ENCODE assay signal across 24 mouse cellular contexts in the genomic region with DNA sequence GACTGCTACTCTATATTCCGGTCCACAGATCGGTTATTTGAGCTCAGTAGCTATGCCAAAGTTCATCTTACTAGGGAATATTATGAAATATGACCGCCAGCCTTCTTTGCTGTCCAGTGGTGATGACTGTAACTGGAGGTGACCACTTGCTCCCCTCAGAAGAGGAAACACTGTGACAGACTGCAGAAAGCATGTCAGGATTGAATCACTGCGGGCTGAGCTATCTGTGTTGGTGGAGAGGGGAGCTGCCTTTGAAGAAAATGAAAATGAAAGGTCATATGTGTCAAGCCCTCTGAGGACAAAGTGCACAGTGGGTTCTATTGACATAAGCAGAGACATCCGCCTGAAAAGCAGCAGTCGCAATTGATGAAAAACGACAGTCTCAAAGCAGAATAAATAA.
"Had no signal": no experiment of that assay in that cellular context is flagged by ENCODE, and none has a peak within 500 bp of the region (broad histone marks: within the 10 kb centered on the region; RNA-seq: fewer than 3 reads in every experiment).

No protein-coding gene starts in this region.

- ATAC-seq: intestine, embryonic 16.5 days; midbrain, embryonic 16.5 days had no signal

- H3K4me3 ChIP-seq: limb, embryonic 10.5 days; limb, embryonic 13.5 days; liver, embryonic 13.5 days; lung, embryonic 15.5 days; megakaryocyte, embryonic 14.5 days; midbrain, embryonic 12.5 days; myocyte; neural tube, embryonic 13.5 days had no signal

- H3K27me3 ChIP-seq: limb, embryonic 13.5 days; liver, embryonic 13.5 days; lung, embryonic 15.5 days; megakaryocyte, embryonic 14.5 days; midbrain, embryonic 12.5 days; neural tube, embryonic 13.5 days had no signal

- H3K27ac ChIP-seq: limb, embryonic 10.5 days; limb, embryonic 13.5 days; liver, embryonic 13.5 days; lung, embryonic 15.5 days; midbrain, embryonic 12.5 days; neural tube, embryonic 13.5 days; stomach, postnatal 0 days had no signal

- H3K9ac ChIP-seq: limb, embryonic 13.5 days; liver, embryonic 13.5 days; lung, embryonic 15.5 days; midbrain, embryonic 12.5 days; neural tube, embryonic 13.5 days had no signal

- H3K4me2 ChIP-seq: limb, embryonic 13.5 days; liver, embryonic 13.5 days; lung, embryonic 15.5 days; midbrain, embryonic 12.5 days; neural tube, embryonic 13.5 days had no signal

- H3K4me1 ChIP-seq: limb, embryonic 10.5 days; limb, embryonic 13.5 days; liver, embryonic 13.5 days; lung, embryonic 15.5 days; megakaryocyte, embryonic 14.5 days; midbrain, embryonic 12.5 days; neural tube, embryonic 13.5 days had no signal

- H3K36me3 ChIP-seq: limb, embryonic 10.5 days; limb, embryonic 13.5 days; liver, embryonic 13.5 days; lung, embryonic 15.5 days; midbrain, embryonic 12.5 days; neural tube, embryonic 13.5 days had no signal

- DNase-seq: kidney, adult 18-20 months; kidney, adult 9 months; kidney, postnatal 14 days; kidney, postnatal 4 days; layer of hippocampus, adult 9-11 months; liver, embryonic 13.5 days; lung, adult 18-20 months; lung, postnatal 10 days; lung, postnatal 36 days; right cerebral cortex, adult 18-20 months; right cerebral cortex, postnatal 14 days; right cerebral cortex, postnatal 4 days; thymus, adult 2 months; thymus, postnatal 14 days had no signal

- H3K9me3 ChIP-seq: limb, embryonic 10.5 days; limb, embryonic 13.5 days; liver, embryonic 13.5 days; lung, embryonic 15.5 days; midbrain, embryonic 12.5 days; neural tube, embryonic 13.5 days had no signal
